Mouse (Mus musculus): Measurements from ENCODE around the gene Adar.

The Adar gene

DNA sequence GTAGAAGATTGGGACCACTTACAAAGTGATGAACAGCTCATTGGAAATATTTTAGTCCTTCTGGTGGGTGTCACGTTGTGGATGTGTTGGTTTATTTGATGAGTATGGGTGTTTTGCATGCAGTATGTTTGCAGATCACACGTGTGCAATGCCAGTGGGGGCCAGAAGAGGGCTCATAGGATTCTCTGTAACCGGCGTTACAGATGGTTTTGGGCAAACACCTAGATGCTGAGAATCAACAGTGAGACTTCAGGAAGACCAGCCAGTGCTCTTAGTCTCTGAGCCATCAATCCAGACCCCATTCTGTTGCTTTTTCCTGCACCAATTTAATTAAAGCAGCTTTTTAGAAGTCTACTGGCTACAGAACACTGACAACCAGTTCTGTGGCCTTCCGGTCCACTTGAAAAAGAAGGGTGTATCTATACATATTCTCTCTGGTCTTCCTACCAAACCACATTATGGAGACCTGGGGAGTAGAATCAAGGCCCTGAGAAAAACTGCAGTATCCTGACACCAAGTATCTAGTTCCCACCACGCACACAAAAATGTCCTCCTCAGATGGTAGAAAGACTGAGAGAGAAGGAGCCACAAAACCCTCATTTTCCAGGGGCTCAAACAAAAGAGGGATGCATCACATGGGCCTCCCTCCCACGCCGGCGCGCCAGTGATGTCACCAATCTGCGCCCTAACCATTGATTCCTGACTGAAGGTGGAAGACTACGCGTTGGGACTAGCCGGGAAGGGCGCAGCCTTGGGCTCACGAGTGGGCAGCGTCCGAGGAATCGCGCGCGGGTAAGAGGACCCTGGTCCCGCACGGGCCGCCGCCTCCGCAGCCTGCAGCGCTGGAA lies at the start of gene Adar:
Gene Adar (plus strand): TSS at position 664 of the 848 bp plus-strand sequence.
- peak; percentile 43 for DNase-seq (ENCODE audit: low spot score)

DNA sequence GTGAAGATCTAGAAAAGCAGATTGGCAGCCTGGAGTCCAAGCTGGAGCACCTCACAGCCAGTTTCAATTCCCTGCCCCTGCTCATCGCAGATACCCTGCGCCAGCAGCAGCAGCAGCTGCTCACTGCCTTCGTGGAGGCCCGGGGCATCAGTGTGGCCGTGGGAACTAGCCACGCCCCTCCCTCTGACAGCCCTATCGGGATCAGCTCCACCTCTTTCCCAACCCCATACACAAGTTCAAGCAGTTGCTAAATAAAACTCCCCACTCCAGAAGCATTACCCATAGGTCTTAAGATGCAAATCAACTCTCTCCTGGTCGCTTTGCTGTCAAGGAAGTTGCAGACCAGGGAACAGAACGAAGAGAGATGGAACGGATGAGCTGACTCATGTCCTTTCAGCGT lies 47.7 kb upstream of the Adar start:
- DNase-seq (ENCODE audit: low spot score), result no peak

- DNase-seq (ENCODE audit: low spot score), result no peak
These were observed 43.5 kb upstream of the Adar start for GRCm38 (mm10) chr3:89671334-89671733.

DNA sequence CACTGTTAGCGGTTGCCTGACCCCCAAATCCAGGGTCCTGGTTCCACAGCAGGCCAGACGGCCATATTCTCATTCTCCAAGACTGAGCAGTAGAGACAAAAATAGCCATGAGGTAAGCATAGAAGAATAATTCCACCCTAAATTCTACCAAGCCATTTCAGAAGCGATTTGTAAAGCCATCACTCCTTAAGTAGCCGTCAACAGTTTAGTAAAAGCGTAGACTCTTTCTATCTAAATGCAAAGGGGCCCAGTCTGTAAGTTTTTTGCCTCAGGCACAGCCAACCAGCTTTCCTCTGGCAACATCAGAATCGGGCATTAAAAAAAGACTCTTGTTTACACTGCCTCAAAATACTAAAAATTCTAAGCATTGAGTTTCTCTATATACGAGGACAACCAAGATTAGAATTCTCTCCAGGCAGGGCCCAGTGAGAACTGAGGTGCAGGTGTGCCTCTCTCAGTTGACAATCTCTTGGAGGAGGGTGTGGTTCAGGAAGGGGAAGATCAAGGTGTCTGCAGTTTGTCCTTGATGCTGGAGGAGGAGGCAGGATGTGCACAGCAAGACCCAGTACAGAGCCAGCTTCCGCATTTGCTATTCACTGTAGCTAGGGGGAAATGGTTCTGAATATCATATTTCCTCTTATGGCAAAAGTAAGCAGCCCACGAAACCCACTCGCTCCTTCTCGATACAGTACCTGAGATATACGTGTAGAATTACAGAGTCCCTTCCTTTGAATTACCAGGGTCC lies 42.1 kb upstream of the Adar start:
- no peak for DNase-seq (ENCODE audit: low spot score)

GRCm38 (mm10) chr3:89677617-89678016 lies 37.2 kb upstream of the Adar start:
- DNase-seq (ENCODE audit: low spot score), result no peak

GRCm38 (mm10) chr3:89686031-89686430 lies 28.8 kb upstream of the Adar start:
- no peak for DNase-seq (ENCODE audit: low spot score)

- peak; percentile 56 for DNase-seq (ENCODE audit: low spot score)
These were observed 25.9 kb upstream of the Adar start for GRCm38 (mm10) chr3:89688694-89689581.

DNA sequence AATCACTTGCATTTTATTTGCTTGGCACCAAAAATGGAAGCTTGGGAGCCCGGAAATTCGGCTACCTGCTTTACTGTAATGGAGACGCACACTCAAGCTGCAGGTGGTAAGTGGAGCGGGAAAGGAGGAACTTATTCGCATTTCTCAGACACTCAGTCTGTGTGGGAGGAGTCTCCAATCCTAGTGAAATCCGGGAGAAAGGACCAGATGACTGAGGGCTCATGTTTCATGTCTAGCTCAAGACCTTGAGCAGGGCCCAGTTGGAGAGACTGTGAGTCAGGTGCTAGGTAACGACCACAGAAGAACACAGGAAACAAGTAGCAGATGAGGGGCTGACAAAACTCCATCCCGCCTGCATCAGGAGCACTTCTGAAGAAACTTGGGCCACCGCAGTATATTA lies 23.0 kb upstream of the Adar start:
- no peak for DNase-seq (ENCODE audit: low spot score)

- DNase-seq (ENCODE audit: low spot score), result no peak
These were observed 18.5 kb upstream of the Adar start for GRCm38 (mm10) chr3:89696152-89696821.

- no peak for DNase-seq (ENCODE audit: low spot score)
These were observed 15.9 kb upstream of the Adar start for GRCm38 (mm10) chr3:89698958-89699357.

- DNase-seq (ENCODE audit: low spot score), result no peak
These were observed 14.4 kb upstream of the Adar start for GRCm38 (mm10) chr3:89700461-89700860.

DNA sequence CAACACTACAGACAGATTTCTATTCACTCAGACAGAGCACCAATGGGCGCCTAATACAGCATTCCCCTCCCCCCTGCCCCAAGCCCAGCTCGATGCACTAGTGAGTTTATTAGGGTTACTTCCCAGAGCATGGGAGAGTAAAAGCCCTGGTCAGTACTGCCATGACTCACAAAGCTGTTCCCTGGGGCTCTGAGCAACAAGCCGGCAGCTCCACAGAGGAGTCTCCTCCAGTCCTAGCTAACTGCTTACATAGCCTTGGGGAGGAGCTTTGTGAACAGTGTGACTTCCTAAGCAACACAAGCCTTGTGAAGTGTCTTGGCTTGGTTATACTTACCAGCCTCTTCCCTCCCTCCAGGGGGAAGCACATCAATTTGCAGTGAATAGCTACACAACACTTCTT lies 11.2 kb upstream of the Adar start:
- DNase-seq (ENCODE audit: low spot score), result no peak

- DNase-seq (ENCODE audit: low spot score), result no peak
These were observed 10.8 kb upstream of the Adar start for GRCm38 (mm10) chr3:89704064-89704463.

GRCm38 (mm10) chr3:89715207-89715966 lies 565 bp downstream of the Adar start:
- no peak for DNase-seq (ENCODE audit: low spot score)

- no peak for DNase-seq (ENCODE audit: low spot score)
These were observed 1.1 kb downstream of the Adar start for GRCm38 (mm10) chr3:89715967-89716256.

DNA sequence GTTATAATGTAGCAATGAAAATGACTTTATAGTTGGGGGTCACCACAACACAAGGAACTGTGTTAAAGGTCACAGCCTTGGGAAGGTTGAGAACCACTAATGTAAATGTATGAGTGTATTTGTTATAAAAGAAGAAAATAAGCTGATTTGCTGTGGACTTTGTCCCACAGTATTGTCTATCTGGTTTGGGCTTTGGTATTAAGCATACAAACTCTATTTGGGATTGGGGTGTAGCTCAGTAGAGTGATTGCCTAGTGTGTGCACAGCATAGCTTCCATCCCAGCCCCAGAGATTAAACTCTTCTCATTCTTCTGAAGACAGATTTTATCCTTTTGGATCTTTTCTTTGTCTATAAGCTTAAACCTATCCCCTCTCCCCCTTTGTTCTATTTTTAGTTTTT lies 7.2 kb downstream of the Adar start:
- no peak for DNase-seq (ENCODE audit: low spot score)

GRCm38 (mm10) chr3:89723400-89724084 lies 8.7 kb downstream of the Adar start:
- DNase-seq (ENCODE audit: low spot score), result no peak

- DNase-seq (ENCODE audit: low spot score), result no peak
These were observed 12.2 kb downstream of the Adar start for GRCm38 (mm10) chr3:89727028-89727427.

DNA sequence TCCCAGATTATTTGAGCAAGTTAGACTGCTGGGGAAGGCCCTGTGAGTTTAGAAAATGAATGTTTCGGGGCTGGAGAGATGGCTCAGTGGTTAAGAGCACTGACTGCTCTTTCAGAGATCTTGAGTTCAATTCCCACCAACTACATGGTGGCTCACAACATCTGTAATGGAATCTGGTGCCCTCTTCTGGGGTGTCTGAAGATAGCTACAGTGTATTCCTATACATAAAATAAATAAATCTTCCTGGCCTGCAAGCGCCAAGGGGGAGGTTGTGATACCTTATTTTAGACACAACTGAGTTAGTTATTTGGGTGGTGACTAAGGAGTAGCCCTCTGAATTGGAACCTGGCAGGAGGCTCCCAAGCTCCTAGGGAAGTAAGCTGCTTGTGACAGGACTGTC lies 14.0 kb downstream of the Adar start:
- DNase-seq (ENCODE audit: low spot score), result no peak

Measured in urinary bladder, postnatal 10 days (tissue).